Mouse (Mus musculus) CD4-positive naive resting alpha-beta T cell, adult 57 days (primary cell): Measurements from ENCODE around the gene Chst10. TPM values are rescaled to one million over a fixed set of nuclear protein-coding genes. Genes with fewer than 3 reads are reported as not detected.

Source experiments
- total RNA-seq: library from RNA; stranded (reverse); gene quantifications from one replicate; pipeline ENCODE4 v1.2.4, GENCODE M21; 2023

Gene Chst10
- 28.7 TPM for total RNA-seq

DNA sequence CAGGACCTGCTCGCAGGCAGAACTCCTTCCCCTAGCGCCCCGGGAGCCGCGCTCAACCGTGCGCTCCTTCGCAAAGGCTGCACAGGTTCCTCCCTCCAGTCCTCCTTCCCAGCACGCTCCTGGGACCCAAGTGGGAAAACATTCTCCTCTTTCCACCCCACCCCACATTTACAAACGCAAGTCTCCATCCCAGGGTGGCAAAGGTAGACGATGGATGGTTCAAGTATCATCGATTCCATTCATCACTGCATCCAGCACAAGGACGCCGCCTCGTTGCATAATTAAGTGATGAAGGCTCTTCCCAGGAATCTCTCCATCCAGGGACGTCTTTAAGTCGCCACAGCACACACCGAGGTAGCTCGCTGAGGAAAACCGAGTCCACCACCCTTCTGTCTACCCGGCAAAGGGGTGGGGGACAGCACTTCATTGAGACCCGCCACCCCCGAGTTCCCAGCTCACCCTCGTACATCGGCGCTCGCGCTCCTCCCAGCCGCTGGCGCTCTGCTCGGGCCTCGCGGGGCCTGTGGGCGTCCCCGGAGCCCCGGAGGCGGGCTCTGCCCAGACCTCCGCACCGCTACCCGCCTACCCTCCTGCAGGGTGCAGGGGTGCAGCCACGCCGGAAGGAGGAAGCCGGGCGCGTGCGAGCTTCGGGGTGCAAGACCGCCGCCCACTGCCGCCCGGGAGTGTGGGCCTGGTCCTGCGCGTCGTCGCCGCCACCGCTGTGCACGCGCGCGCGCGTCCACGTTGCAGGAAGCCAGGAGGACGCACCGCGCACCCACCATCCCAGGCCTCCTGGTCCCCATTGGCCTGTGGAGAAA is at the start of gene Chst10:
TSS of gene Chst10 (minus strand) at position 731 of the 818 bp plus-strand sequence.

DNA sequence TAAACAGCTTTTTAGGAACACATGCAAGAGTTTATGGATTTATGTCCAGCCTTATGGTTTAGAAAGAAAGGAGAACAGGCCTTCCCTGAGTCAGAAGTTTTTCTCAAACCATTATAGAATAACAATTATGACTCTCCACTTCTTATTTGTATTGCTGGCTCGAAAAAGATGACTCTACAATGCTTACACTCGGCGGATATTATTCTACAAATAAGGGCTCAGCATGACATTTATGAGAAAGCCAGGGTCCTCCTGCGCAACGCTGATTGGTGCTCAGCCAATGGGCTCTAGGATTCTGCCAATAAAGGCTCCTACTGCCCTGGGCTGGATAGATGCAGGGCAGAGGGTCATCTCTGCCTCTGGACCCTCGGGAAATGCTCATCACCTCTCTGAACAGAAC is 40.9 kb upstream of the Chst10 start, which contains the start of gene Nms:
TSS of gene Nms (plus strand) at position 301 of the 400 bp plus-strand sequence.

DNA sequence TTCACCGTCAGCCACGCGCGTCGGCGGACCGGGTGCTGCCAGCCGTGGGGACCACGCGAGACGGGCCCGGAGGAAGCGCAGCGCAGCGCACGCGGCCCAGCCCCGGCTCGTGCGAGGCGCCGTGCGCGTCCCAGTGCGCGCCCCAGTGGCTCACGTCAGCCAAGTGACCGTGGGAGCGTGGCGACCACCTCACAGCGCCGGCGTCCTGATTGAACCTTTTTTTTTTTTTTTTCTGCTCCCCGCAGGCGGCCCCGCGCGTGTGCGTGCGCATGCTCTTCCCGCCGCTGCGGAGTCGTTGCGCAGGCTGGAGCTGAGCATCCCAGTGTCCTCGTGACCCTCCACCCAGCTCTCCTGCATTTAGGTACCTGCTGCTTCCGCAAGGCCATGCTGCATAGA is 61.5 kb downstream of the Chst10 start, which contains the start of gene Lonrf2:
TSS of gene Lonrf2 (minus strand) at position 235 of the 396 bp plus-strand sequence.

Other genes with a start within 250 kb of the Chst10 start
- 148 TPM for gene Aff3, start 233.2 kb downstream of the Chst10 start, total RNA-seq
- gene Lonrf2, start 61.5 kb downstream of the Chst10 start, total RNA-seq, result not detected
- gene Nms, start 41.0 kb upstream of the Chst10 start, total RNA-seq, result not detected
- gene Pdcl3, start 87.4 kb upstream of the Chst10 start, total RNA-seq, result 38.1 TPM